Mouse (Mus musculus): ENCODE results near the gene Olfr723. TPM values are rescaled to one million over a fixed set of nuclear protein-coding genes. Genes with fewer than 3 reads are reported as not detected.
"Not testable (repeated sequence)": the region's sequence is repeated elsewhere in the genome, so short reads cannot be mapped to it uniquely, and the experiment has no call there.

Olfr723 gene
- polyA plus RNA-seq (2015; fragmentation: Nextera tagmentation; extraction: Ambion mirVana): not detected in 2 replicates

- not testable (repeated sequence) for H3K9me3 ChIP-seq (replicated peaks); H3K4me1 ChIP-seq; ATAC-seq; H3K9ac ChIP-seq; H3K4me2 ChIP-seq; H3K27ac ChIP-seq; H3K36me3 ChIP-seq (ENCODE audit: poor library complexity, severe bottlenecking); H3K4me3 ChIP-seq; H3K27me3 ChIP-seq
These were observed at the start of gene Olfr723 for GRCm38 (mm10) chr14:49931687-49932086. Olfr723 (minus strand) TSS chr14:49931787.

- H3K36me3 ChIP-seq (ENCODE audit: poor library complexity, severe bottlenecking); H3K27me3 ChIP-seq; H3K4me2 ChIP-seq; H3K4me3 ChIP-seq; H3K4me1 ChIP-seq; H3K9me3 ChIP-seq (replicated peaks); H3K9ac ChIP-seq; H3K27ac ChIP-seq; ATAC-seq: not testable (repeated sequence)
- 71% methylated on average over 1 of the region's 1 CpGs for WGBS
These were observed 31.6 kb upstream of the Olfr723 start, which contains the start of gene Olfr724 for GRCm38 (mm10) chr14:49963174-49963573. Olfr724 (minus strand) TSS chr14:49963274.

- no peaks in the 10 kb centered on the region for H3K27me3 ChIP-seq
- H3K4me1 ChIP-seq: no peaks in the 10 kb centered on the region
- H3K36me3 ChIP-seq (ENCODE audit: poor library complexity, severe bottlenecking): no peaks in the 10 kb centered on the region
- ATAC-seq: no peak
- H3K27ac ChIP-seq: no peak overlapping the region
- H3K9ac ChIP-seq: no peak overlapping the region
- H3K9me3 ChIP-seq (replicated peaks): no peaks in the 10 kb centered on the region
- 61% methylated on average over 2 of the region's 2 CpGs for WGBS
- H3K4me3 ChIP-seq: no peak overlapping the region
- H3K4me2 ChIP-seq: no peak overlapping the region
These were observed 24.3 kb upstream of the Olfr723 start for GRCm38 (mm10) chr14:49955890-49956289.

- no peak for ATAC-seq
- no peak within 1 kb of the TSS for H3K4me2 ChIP-seq
These were observed 29.7 kb downstream of the Olfr723 start, which contains the start of gene Olfr722 for GRCm38 (mm10) chr14:49901899-49902298. Olfr722 (minus strand) TSS chr14:49901999.

More at GRCm38 (mm10) chr14:49901899-49902298, 29.7 kb downstream of the Olfr723 start, which contains the start of gene Olfr722:
- H3K4me1 ChIP-seq: no peaks in the 10 kb centered on the region
- H3K27ac ChIP-seq: no peak within 1 kb of the TSS
- H3K36me3 ChIP-seq (ENCODE audit: poor library complexity, severe bottlenecking): no peaks in the 10 kb centered on the region
- H3K9me3 ChIP-seq (replicated peaks): no peaks in the 10 kb centered on the region
- H3K27me3 ChIP-seq: no peaks in the 10 kb centered on the region
- no peak within 1 kb of the TSS for H3K9ac ChIP-seq
- H3K4me3 ChIP-seq: no peak within 1 kb of the TSS

Other genes with a start within 250 kb of the Olfr723 start
- gene Armh4, start 148.4 kb downstream of the Olfr723 start, polyA plus RNA-seq (2015; fragmentation: Nextera tagmentation; extraction: Ambion mirVana): 12.2 and 14.7 TPM in 2 replicates
- not detected in 2 replicates for gene Olfr722, start 29.8 kb downstream of the Olfr723 start, polyA plus RNA-seq (2015; fragmentation: Nextera tagmentation; extraction: Ambion mirVana)
- gene Olfr724, start 31.5 kb upstream of the Olfr723 start, polyA plus RNA-seq (2015; fragmentation: Nextera tagmentation; extraction: Ambion mirVana): not detected in 2 replicates
- not detected in 2 replicates for gene Olfr725, start 108.6 kb upstream of the Olfr723 start, polyA plus RNA-seq (2015; fragmentation: Nextera tagmentation; extraction: Ambion mirVana)
- not detected in 2 replicates for gene Olfr726, start 159.2 kb upstream of the Olfr723 start, polyA plus RNA-seq (2015; fragmentation: Nextera tagmentation; extraction: Ambion mirVana)
- gene Olfr727, start 191.4 kb upstream of the Olfr723 start, polyA plus RNA-seq (2015; fragmentation: Nextera tagmentation; extraction: Ambion mirVana): not detected in 2 replicates
- gene Olfr728, start 210.9 kb upstream of the Olfr723 start, polyA plus RNA-seq (2015; fragmentation: Nextera tagmentation; extraction: Ambion mirVana): not detected in 2 replicates
- not detected in 2 replicates for gene Olfr729, start 221.1 kb upstream of the Olfr723 start, polyA plus RNA-seq (2015; fragmentation: Nextera tagmentation; extraction: Ambion mirVana)